Mouse (Mus musculus) stomach, postnatal 0 days (tissue): ENCODE measurements at regions not wholly inside any gene's neighbourhood (a gene's known extent, or its start where the extent isn't known, plus 50 kb on each side); places are given as distances from the start of the nearest gene placed in this dataset.

Experiments
- ATAC-seq: fragments of 200-750 bp; cut with Nextera tagmentation; 2 replicates; pipeline ENCODE4 v1.8.0; 2017; ENCODE audit not compliant: low FRiP score, low TSS enrichment
- DNase-seq: peaks from one replicate; pipeline ENCODE4 v3.0.0-alpha.2; 2016; ENCODE audit warnings: low spot score
- H3K27ac ChIP-seq: fragments of 300-500 bp; sonication (generic); replicated peaks from 2 replicates; pipeline ENCODE4 v1.5.1; 2014; ENCODE audit warnings: mild to moderate bottlenecking, control low read depth
- H3K27me3 ChIP-seq: fragments of 300-500 bp; sonication (generic); 2 replicates; pipeline ENCODE4 v1.6.1; 2014; ENCODE audit warnings: low read length; ENCODE audit not compliant: control insufficient read depth, insufficient read depth
- H3K36me3 ChIP-seq: fragments of 300-500 bp; sonication (generic); 2 replicates; pipeline ENCODE4 v1.6.1; 2014; ENCODE audit warnings: low read length, mixed read lengths; ENCODE audit not compliant: control insufficient read depth, insufficient read depth
- H3K4me1 ChIP-seq: fragments of 300-500 bp; sonication (generic); replicated peaks from 2 replicates; pipeline ENCODE4 v1.6.1; 2014; ENCODE audit warnings: antibody characterized with exemption; ENCODE audit not compliant: control insufficient read depth, insufficient read depth
- H3K4me2 ChIP-seq: fragments of 300-500 bp; sonication (generic); replicated peaks from 2 replicates; pipeline ENCODE4 v1.6.1; 2014; ENCODE audit warnings: low read depth, mild to moderate bottlenecking, control low read depth, moderate library complexity
- H3K4me3 ChIP-seq: fragments of 300-500 bp; sonication (generic); 2 replicates; pipeline ENCODE4 v1.5.1; 2014; ENCODE audit warnings: low read depth, low read length, control low read depth
- H3K9ac ChIP-seq: fragments of 300-500 bp; sonication (generic); 2 replicates; pipeline ENCODE4 v1.6.1; 2014; ENCODE audit warnings: mild to moderate bottlenecking, low read length, control low read depth, mixed read lengths
- H3K9me3 ChIP-seq: fragments of 300-500 bp; sonication (generic); 2 replicates; pipeline ENCODE4 v1.6.1; 2016; ENCODE audit warnings: low read length; ENCODE audit not compliant: control insufficient read depth
- CTCF ChIP-seq: IDR thresholded peaks from 2 replicates; pipeline ENCODE4 v1.5.1; 2016; ENCODE audit warnings: antibody characterized with exemption, low read depth, mild to moderate bottlenecking, moderate library complexity
- EP300 ChIP-seq: optimal IDR thresholded peaks from 2 replicates; pipeline ENCODE3; 2016; ENCODE audit warnings: antibody characterized with exemption
- WGBS: fragments of 180-500 bp; shearing (Covaris S2); extraction: QIAGEN DNeasy Blood & Tissue Kit; methylation state at CpG from one replicate; pipeline ENCODE4 v1.1.7; 2014; 5-methylcytosine and 5-hydroxymethylcytosine counted together

GRCm38 (mm10) chr1:45031436-45032027 is 279.8 kb upstream of the Col3a1 start:
- TF ChIP-seq EP300 (no peak), CTCF (no peak)
- Histone ChIP-seq H3K36me3 (no peaks in the 10 kb centered on the region), H3K4me3 (no peak overlapping the region), H3K9ac (no peak overlapping the region), H3K9me3 (no peaks in the 10 kb centered on the region), H3K27ac (no peak overlapping the region), H3K4me1 (no peaks in the 10 kb centered on the region), H3K27me3 (no peaks in the 10 kb centered on the region), H3K4me2 (no peak overlapping the region)
- 42% methylated on average over 4 of the region's 4 CpGs for WGBS
- DNase-seq (no peak), ATAC-seq (no peak)

- no peak overlapping the region for H3K4me2 ChIP-seq
- H3K9ac ChIP-seq, result no peak overlapping the region
- H3K9me3 ChIP-seq, result no peaks in the 10 kb centered on the region
- 82% methylated on average over 7 of the region's 7 CpGs for WGBS
- no peaks in the 10 kb centered on the region for H3K36me3 ChIP-seq
- no peaks in the 10 kb centered on the region for H3K4me1 ChIP-seq
- no peaks in the 10 kb centered on the region for H3K27me3 ChIP-seq
- TF ChIP-seq EP300, result no peak
- no peak overlapping the region for H3K4me3 ChIP-seq
- ATAC-seq (no peak), DNase-seq (no peak)
- H3K27ac ChIP-seq, result no peak overlapping the region
These were observed 278.0 kb upstream of the Col3a1 start for GRCm38 (mm10) chr1:45033343-45033742.

GRCm38 (mm10) chr1:45041328-45041727 is 270.0 kb upstream of the Col3a1 start:
- Histone ChIP-seq H3K27ac (no peak overlapping the region), H3K36me3 (no peaks in the 10 kb centered on the region), H3K4me2 (no peak overlapping the region), H3K27me3 (no peaks in the 10 kb centered on the region), H3K9ac (no peak overlapping the region), H3K9me3 (no peaks in the 10 kb centered on the region), H3K4me3 (no peak overlapping the region), H3K4me1 (no peaks in the 10 kb centered on the region)
- DNase-seq, result no peak
- TF ChIP-seq EP300 (no peak), CTCF (no peak)
- no peak for ATAC-seq
- WGBS, result 77% methylated on average over 1 of the region's 1 CpGs

- H3K27ac ChIP-seq, result no peak overlapping the region
- no peaks in the 10 kb centered on the region for H3K36me3 ChIP-seq
- no peak overlapping the region for H3K4me2 ChIP-seq
- H3K4me3 ChIP-seq, result no peak overlapping the region
- no peak overlapping the region for H3K9ac ChIP-seq
- H3K9me3 ChIP-seq, result no peaks in the 10 kb centered on the region
- ATAC-seq (no peak), DNase-seq (no peak)
- H3K27me3 ChIP-seq, result no peaks in the 10 kb centered on the region
- H3K4me1 ChIP-seq, result no peaks in the 10 kb centered on the region
- TF ChIP-seq CTCF (no peak), EP300 (no peak)
These were observed 269.5 kb upstream of the Col3a1 start for GRCm38 (mm10) chr1:45041815-45042214.

GRCm38 (mm10) chr1:45043245-45043926 is 268.0 kb upstream of the Col3a1 start:
- no peak for TF ChIP-seq CTCF
- TF ChIP-seq EP300, result no peak
- Histone ChIP-seq H3K27me3 (no peaks in the 10 kb centered on the region), H3K4me3 (no peak overlapping the region), H3K36me3 (no peaks in the 10 kb centered on the region), H3K9ac (no peak overlapping the region), H3K9me3 (no peaks in the 10 kb centered on the region), H3K4me2 (no peak overlapping the region), H3K4me1 (no peaks in the 10 kb centered on the region), H3K27ac (no peak overlapping the region)
- ATAC-seq (peak; percentile 73; the same call in 1 of the 2 replicates), DNase-seq (no peak)

GRCm38 (mm10) chr1:45090841-45091535 is 220.3 kb upstream of the Col3a1 start:
- H3K9me3 ChIP-seq, result no peaks in the 10 kb centered on the region
- H3K27ac ChIP-seq, result no peak overlapping the region
- ATAC-seq, result no peak
- H3K36me3 ChIP-seq, result no peaks in the 10 kb centered on the region
- no peak overlapping the region for H3K4me3 ChIP-seq
- H3K27me3 ChIP-seq, result no peaks in the 10 kb centered on the region
- WGBS, result 74% methylated on average over 10 of the region's 10 CpGs
- no peak overlapping the region for H3K9ac ChIP-seq
- H3K4me1 ChIP-seq, result no peaks in the 10 kb centered on the region
- TF ChIP-seq CTCF (no peak), EP300 (no peak)
- no peak overlapping the region for H3K4me2 ChIP-seq
- no peak for DNase-seq
